Mouse (Mus musculus) midbrain, embryonic 11.5 days (tissue): ENCODE data around the gene Mb21d2. TPM values are rescaled to one million over a fixed set of nuclear protein-coding genes. Genes with fewer than 3 reads are reported as not detected.

Source experiments
- ATAC-seq: fragments of 200-750 bp; cut with Nextera tagmentation; 2 replicates; pipeline ENCODE4 v1.8.0; 2017; ENCODE audit warnings: moderate TSS enrichment, moderate library complexity; ENCODE audit not compliant: low FRiP score
- DNase-seq: peaks from one replicate; pipeline ENCODE4 v3.0.0; 2015; ENCODE audit warnings: low spot score; ENCODE audit errors: missing footprints
- H3K27ac ChIP-seq: fragments of 300-500 bp; sonication (generic); 2 replicates; pipeline ENCODE4 v1.5.1; 2014; ENCODE audit warnings: low read depth, low read length
- H3K27me3 ChIP-seq: fragments of 300-500 bp; sonication (generic); 2 replicates; pipeline ENCODE4 v1.6.1; 2014; ENCODE audit warnings: mild to moderate bottlenecking, low read length, moderate library complexity, mixed read lengths; ENCODE audit not compliant: control insufficient read depth, insufficient read depth
- H3K36me3 ChIP-seq: fragments of 300-500 bp; sonication (generic); 2 replicates; pipeline ENCODE4 v1.6.1; 2014; ENCODE audit warnings: mild to moderate bottlenecking, low read length, moderate library complexity, mixed read lengths; ENCODE audit not compliant: control insufficient read depth, insufficient read depth
- H3K4me1 ChIP-seq: fragments of 300-500 bp; sonication (generic); 2 replicates; pipeline ENCODE4 v1.6.1; 2014; ENCODE audit warnings: low read length; ENCODE audit not compliant: control insufficient read depth, insufficient read depth
- H3K4me2 ChIP-seq: fragments of 300-500 bp; sonication (generic); 2 replicates; pipeline ENCODE4 v1.6.1; 2014; ENCODE audit warnings: mild to moderate bottlenecking, moderate library complexity
- H3K4me3 ChIP-seq: fragments of 300-500 bp; sonication (generic); 2 replicates; pipeline ENCODE4 v1.5.1; 2014; ENCODE audit warnings: low read depth, low read length
- H3K9ac ChIP-seq: fragments of 300-500 bp; sonication (generic); 2 replicates; pipeline ENCODE4 v1.6.1; 2014; ENCODE audit warnings: low read length
- H3K9me3 ChIP-seq: fragments of 300-500 bp; sonication (generic); 2 replicates; pipeline ENCODE4 v1.6.1; 2016; ENCODE audit warnings: low read length; ENCODE audit not compliant: control insufficient read depth
- WGBS: fragments of 180-500 bp; shearing (Covaris S2); extraction: QIAGEN DNeasy Blood & Tissue Kit; methylation state at CpG from one replicate; pipeline ENCODE4 v1.1.7; 2014; 5-methylcytosine and 5-hydroxymethylcytosine counted together
- polyA plus RNA-seq: library from polyadenylated mRNA; unstranded; fragments of >200 nt; fragmentation: Nextera tagmentation; extraction: Ambion mirVana; gene quantifications from 2 replicates; pipeline ENCODE4 v1.2.1, GENCODE M21; 2014

The Mb21d2 gene
- polyA plus RNA-seq, 1 experiment from 2014 or later = 9.3 TPM

GRCm38 (mm10) chr16:28906370-28907275 lies 22.9 kb downstream of the Mb21d2 start:
- Histone ChIP-seq H3K27ac (no peak overlapping the region), H3K9ac (no peak overlapping the region), H3K36me3 (no peaks in the 10 kb centered on the region), H3K4me1 (no peaks in the 10 kb centered on the region), H3K27me3 (no peaks in the 10 kb centered on the region), H3K9me3 (no peaks in the 10 kb centered on the region), H3K4me2 (no peak overlapping the region), H3K4me3 (no peak overlapping the region)
- WGBS = 77% methylated on average over 7 of the region's 7 CpGs
- ATAC-seq (no peak), DNase-seq (no peak)

- H3K27ac ChIP-seq = no peak overlapping the region
- WGBS = 85% methylated on average over 11 of the region's 11 CpGs
- DNase-seq = no peak
- H3K4me1 ChIP-seq = no peaks in the 10 kb centered on the region
- H3K4me2 ChIP-seq = no peak overlapping the region
- H3K9ac ChIP-seq = no peak overlapping the region
- ATAC-seq = no peak
- H3K27me3 ChIP-seq = no peaks in the 10 kb centered on the region
- no peak overlapping the region for H3K4me3 ChIP-seq
- no peaks in the 10 kb centered on the region for H3K36me3 ChIP-seq
- no peaks in the 10 kb centered on the region for H3K9me3 ChIP-seq
Observed at GRCm38 (mm10) chr16:28905567-28906289, 23.7 kb downstream of the Mb21d2 start.

- no peak overlapping the region for H3K9ac ChIP-seq
- 84% methylated on average over 14 of the region's 14 CpGs for WGBS
Observed at GRCm38 (mm10) chr16:28902620-28903565, 26.6 kb downstream of the Mb21d2 start.

GRCm38 (mm10) chr16:28899161-28899540 lies 30.3 kb downstream of the Mb21d2 start:
- ATAC-seq = no peak
- 68% methylated on average over 4 of the region's 4 CpGs for WGBS
- no peak overlapping the region for H3K9ac ChIP-seq

More at GRCm38 (mm10) chr16:28902620-28903565, 26.6 kb downstream of the Mb21d2 start:
- Histone ChIP-seq H3K4me2 (no peak overlapping the region), H3K4me3 (no peak overlapping the region), H3K36me3 (no peaks in the 10 kb centered on the region), H3K9me3 (no peaks in the 10 kb centered on the region), H3K27me3 (no peaks in the 10 kb centered on the region), H3K4me1 (no peaks in the 10 kb centered on the region), H3K27ac (no peak overlapping the region)
- DNase-seq (no peak), ATAC-seq (0 out of 2 replicates have a peak, but pooled peaks have one; percentile 38)

GRCm38 (mm10) chr16:28898509-28899160 lies 30.8 kb downstream of the Mb21d2 start:
- Histone ChIP-seq H3K27ac (no peak overlapping the region), H3K9me3 (no peaks in the 10 kb centered on the region)
- ATAC-seq = no peak

More at GRCm38 (mm10) chr16:28899161-28899540, 30.3 kb downstream of the Mb21d2 start:
- no peaks in the 10 kb centered on the region for H3K4me1 ChIP-seq
- no peaks in the 10 kb centered on the region for H3K36me3 ChIP-seq
- no peak overlapping the region for H3K4me3 ChIP-seq
- no peak overlapping the region for H3K27ac ChIP-seq
- H3K27me3 ChIP-seq = no peaks in the 10 kb centered on the region
- H3K4me2 ChIP-seq = no peak overlapping the region
- no peak for DNase-seq
- H3K9me3 ChIP-seq = no peaks in the 10 kb centered on the region

GRCm38 (mm10) chr16:28896571-28896970 lies 32.9 kb downstream of the Mb21d2 start:
- DNase-seq (no peak), ATAC-seq (no peak)
- Histone ChIP-seq H3K4me1 (no peaks in the 10 kb centered on the region), H3K4me2 (no peak overlapping the region), H3K36me3 (no peaks in the 10 kb centered on the region), H3K27ac (no peak overlapping the region), H3K27me3 (no peaks in the 10 kb centered on the region), H3K9me3 (no peaks in the 10 kb centered on the region), H3K9ac (no peak overlapping the region), H3K4me3 (no peak overlapping the region)
- 98% methylated on average over 7 of the region's 7 CpGs for WGBS

More at GRCm38 (mm10) chr16:28898509-28899160, 30.8 kb downstream of the Mb21d2 start:
- Histone ChIP-seq H3K27me3 (no peaks in the 10 kb centered on the region), H3K4me2 (no peak overlapping the region), H3K4me3 (no peak overlapping the region), H3K36me3 (no peaks in the 10 kb centered on the region), H3K9ac (no peak overlapping the region), H3K4me1 (no peaks in the 10 kb centered on the region)
- DNase-seq = no peak
- WGBS = 49% methylated on average over 15 of the region's 15 CpGs

GRCm38 (mm10) chr16:28894872-28895271 lies 34.6 kb downstream of the Mb21d2 start:
- Histone ChIP-seq H3K4me3 (no peak overlapping the region), H3K4me2 (no peak overlapping the region), H3K4me1 (no peaks in the 10 kb centered on the region), H3K27me3 (no peaks in the 10 kb centered on the region), H3K36me3 (no peaks in the 10 kb centered on the region), H3K9me3 (no peaks in the 10 kb centered on the region), H3K9ac (no peak overlapping the region), H3K27ac (no peak overlapping the region)
- ATAC-seq (no peak), DNase-seq (no peak)
- WGBS = 78% methylated on average over 6 of the region's 6 CpGs

GRCm38 (mm10) chr16:28893266-28893665 lies 36.2 kb downstream of the Mb21d2 start:
- DNase-seq (no peak), ATAC-seq (no peak)
- no peaks in the 10 kb centered on the region for H3K9me3 ChIP-seq
- no peak overlapping the region for H3K4me2 ChIP-seq
- H3K27ac ChIP-seq = no peak overlapping the region
- H3K36me3 ChIP-seq = no peaks in the 10 kb centered on the region
- no peaks in the 10 kb centered on the region for H3K4me1 ChIP-seq
- no peak overlapping the region for H3K9ac ChIP-seq
- 45% methylated on average over 5 of the region's 5 CpGs for WGBS
- H3K27me3 ChIP-seq = no peaks in the 10 kb centered on the region
- H3K4me3 ChIP-seq = no peak overlapping the region
